12 mouse cellular contexts compared by ENCODE assay signal in genomic region chr8:20637931-20638330, GRCm38 (mm10). TPM values are rescaled to one million over a fixed set of nuclear protein-coding genes. Genes with fewer than 3 reads are reported as not detected.
"Had no signal": no experiment of that assay in that cellular context is flagged by ENCODE, and none has a peak within 500 bp of the region (broad histone marks: within the 10 kb centered on the region; RNA-seq: fewer than 3 reads in every experiment).

No protein-coding gene starts in this region.

RNA-seq across cellular contexts. Expression of gene Gm21119, which starts 23.2 kb away (rescaled TPM):
- total RNA-seq: megakaryocyte progenitor cell, adult 5-6 weeks had no signal
- polyA plus RNA-seq: liver, embryonic 15.5 days; liver, postnatal 0 days; lung, adult 2 months; lung, postnatal 0 days; macrophage; midbrain, embryonic 11.5 days; midbrain, embryonic 13.5 days; small intestine, adult 2 months; stomach, embryonic 14.5 days; stomach, embryonic 16.5 days; thymus, postnatal 0 days had no signal
